In the genomic region with DNA sequence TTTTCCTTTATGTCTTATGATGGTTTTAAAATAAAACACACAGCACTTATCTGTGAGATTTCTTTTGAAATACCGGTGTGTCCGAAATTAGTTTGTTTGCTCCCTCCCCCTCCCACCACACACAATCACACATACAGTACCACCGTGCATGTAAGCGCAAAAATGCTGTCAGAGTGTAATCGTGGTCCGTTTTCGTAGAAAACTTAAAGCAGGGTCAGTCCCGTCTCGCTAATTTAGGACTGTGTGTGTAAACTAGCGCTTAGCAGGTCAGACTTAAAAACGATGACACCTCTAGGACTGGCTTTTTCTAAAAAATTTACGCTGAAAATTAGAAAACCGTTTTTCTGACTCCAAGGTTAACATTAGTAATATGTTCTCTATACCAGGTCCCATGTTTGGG, we compare ENCODE assay signal across 9 mouse cellular contexts.
A peak's percentile ranks its signal among the peaks of the same experiment; 100 is the strongest.
DNase-seq lines count a peak whose midpoint lies in the region; ATAC-seq and TF ChIP-seq lines count a peak whose summit lies in the region.
"Had no signal": no experiment of that assay in that cellular context is flagged by ENCODE, and none has a peak within 500 bp of the region (broad histone marks: within the 10 kb centered on the region; RNA-seq: fewer than 3 reads in every experiment).

No protein-coding gene starts in this region.

- H3K9me3 ChIP-seq in kidney, postnatal 0 days (replicated peaks; ENCODE audit: low read length): no peaks in the 10 kb centered on the region
- H3K9me3 ChIP-seq in embryonic facial prominence, embryonic 15.5 days (replicated peaks): no peaks in the 10 kb centered on the region
- H3K9me3 ChIP-seq in intestine, embryonic 14.5 days (ENCODE audit: control insufficient read depth, low read length): no peaks in the 10 kb centered on the region
- no peaks in the 10 kb centered on the region for H3K9me3 ChIP-seq in midbrain, embryonic 16.5 days (replicated peaks; ENCODE audit: control insufficient read depth, low read length, poor library complexity, severe bottlenecking)
- H3K9me3 ChIP-seq: G1E had no signal

- WGBS in kidney, postnatal 0 days: 10% methylated on average over 13 of the region's 13 CpGs
- WGBS in embryonic facial prominence, embryonic 15.5 days: 4% methylated on average over 13 of the region's 13 CpGs
- 12% methylated on average over 13 of the region's 13 CpGs for WGBS in intestine, embryonic 14.5 days
- 3% methylated on average over 13 of the region's 13 CpGs for WGBS in midbrain, embryonic 16.5 days

- H3K4me2 ChIP-seq in kidney, postnatal 0 days (ENCODE audit: low read length): peak overlapping the region; percentile 97
- peak overlapping the region; percentile 97 for H3K4me2 ChIP-seq in embryonic facial prominence, embryonic 15.5 days (replicated peaks)
- H3K4me2 ChIP-seq in intestine, embryonic 14.5 days (ENCODE audit: low read length): peak overlapping the region; percentile 92
- peak overlapping the region; percentile 98 for H3K4me2 ChIP-seq in midbrain, embryonic 16.5 days (ENCODE audit: low read length)

- H3K4me1 ChIP-seq in kidney, postnatal 0 days (replicated peaks; ENCODE audit: insufficient read depth, low read length): 0 out of 2 replicates have a peak, but pooled peaks cover 8% of the 10 kb centered on the region
- peaks cover 11% of the 10 kb centered on the region for H3K4me1 ChIP-seq in embryonic facial prominence, embryonic 15.5 days
- H3K4me1 ChIP-seq in intestine, embryonic 14.5 days (replicated peaks; ENCODE audit: control insufficient read depth, insufficient read depth, low read length): peaks cover 13% of the 10 kb centered on the region
- H3K4me1 ChIP-seq in midbrain, embryonic 16.5 days (ENCODE audit: control insufficient read depth, insufficient read depth, low read length): peaks cover 13% of the 10 kb centered on the region

- no peak for TF ChIP-seq CTCF in kidney, postnatal 0 days (IDR thresholded peaks at IDR 0.05; ENCODE audit: low read depth)

- peak overlapping the region; percentile 48; the same call in 1 of the 2 replicates for H3K9ac ChIP-seq in kidney, postnatal 0 days (ENCODE audit: low read depth, low read length)
- H3K9ac ChIP-seq in embryonic facial prominence, embryonic 15.5 days: peak overlapping the region; percentile 39; the same call in 1 of the 2 replicates
- no peak overlapping the region; the same call in 1 of the 2 replicates for H3K9ac ChIP-seq in intestine, embryonic 14.5 days (ENCODE audit: low read length)
- peak overlapping the region; percentile 69; the same call in 1 of the 2 replicates for H3K9ac ChIP-seq in midbrain, embryonic 16.5 days (ENCODE audit: low read depth, low read length)

- no peaks in the 10 kb centered on the region for H3K36me3 ChIP-seq in kidney, postnatal 0 days (ENCODE audit: insufficient read depth, low read length)
- H3K36me3 ChIP-seq in embryonic facial prominence, embryonic 15.5 days: no peaks in the 10 kb centered on the region
- H3K36me3 ChIP-seq in intestine, embryonic 14.5 days (ENCODE audit: control insufficient read depth, insufficient read depth, low read length): no peaks in the 10 kb centered on the region
- no peaks in the 10 kb centered on the region for H3K36me3 ChIP-seq in midbrain, embryonic 16.5 days (ENCODE audit: control insufficient read depth, insufficient read depth, low read length)
- H3K36me3 ChIP-seq: G1E had no signal

- H3K4me3 ChIP-seq in kidney, postnatal 0 days (replicated peaks; ENCODE audit: low read depth, low read length): peak overlapping the region; percentile 49
- H3K4me3 ChIP-seq in embryonic facial prominence, embryonic 15.5 days (replicated peaks): peak overlapping the region; percentile 53
- H3K4me3 ChIP-seq in intestine, embryonic 14.5 days (ENCODE audit: low read depth, low read length): peak overlapping the region; percentile 45
- peak overlapping the region; percentile 51 for H3K4me3 ChIP-seq in midbrain, embryonic 16.5 days (ENCODE audit: low read depth, low read length)

- H3K27me3 ChIP-seq in kidney, postnatal 0 days (ENCODE audit: insufficient read depth, low read length): no peaks in the 10 kb centered on the region
- H3K27me3 ChIP-seq in embryonic facial prominence, embryonic 15.5 days: peaks cover 15% of the 10 kb centered on the region
- H3K27me3 ChIP-seq in intestine, embryonic 14.5 days (replicated peaks; ENCODE audit: control insufficient read depth, insufficient read depth, low read length): peaks cover 24% of the 10 kb centered on the region; the same call in 1 of the 2 replicates
- H3K27me3 ChIP-seq in midbrain, embryonic 16.5 days (ENCODE audit: control insufficient read depth, insufficient read depth, low read depth, low read length): peaks cover 7% of the 10 kb centered on the region

- no peak overlapping the region for H3K27ac ChIP-seq in kidney, postnatal 0 days
- no peak overlapping the region for H3K27ac ChIP-seq in embryonic facial prominence, embryonic 15.5 days (replicated peaks)
- no peak overlapping the region for H3K27ac ChIP-seq in intestine, embryonic 14.5 days (ENCODE audit: low read depth)
- H3K27ac ChIP-seq in midbrain, embryonic 16.5 days (ENCODE audit: low read length): no peak overlapping the region

- no peak for ATAC-seq in kidney, postnatal 0 days (replicated peaks; ENCODE audit: low FRiP score, low read depth)
- ATAC-seq in embryonic facial prominence, embryonic 15.5 days (ENCODE audit: insufficient number of reproducible peaks, low FRiP score, low TSS enrichment, low read depth): no peak
- no peak; the same call in 1 of the 2 replicates for ATAC-seq in intestine, embryonic 14.5 days (replicated peaks; ENCODE audit: low FRiP score, low TSS enrichment, low read depth)
- ATAC-seq in midbrain, embryonic 16.5 days: peak; percentile 29; the same call in 1 of the 2 replicates
- ATAC-seq in megakaryocyte-erythroid progenitor cell, adult 5-6 weeks (replicated peaks; ENCODE audit: low FRiP score, low TSS enrichment, poor library complexity, severe bottlenecking): no peak
- ATAC-seq in erythroid progenitor cell, adult 5-6 weeks (replicated peaks; ENCODE audit: low FRiP score, poor library complexity, severe bottlenecking): no peak

- no peak for DNase-seq in kidney, postnatal 0 days (ENCODE audit: low spot score)
- no peak for DNase-seq in kidney, adult 8-10 months
- DNase-seq in intestine, embryonic 14.5 days (ENCODE audit: low spot score): no peak
- DNase-seq in right cerebral cortex, adult 18-20 months: no peak
